Mouse (Mus musculus) NIH3T3 (cell line): ENCODE measurements around the gene Ppp4r1.
A peak's percentile ranks its signal among the peaks of the same experiment; 100 is the strongest.

ENCODE experiments used
- DNase-seq: peaks from one replicate; pipeline ENCODE4 v3.0.0-alpha.2; 2012; ENCODE audit warnings: low read depth

Ppp4r1 gene

GRCm38 (mm10) chr17:65854006-65854405 is 71.6 kb downstream of the Ppp4r1 start:
- no peak for DNase-seq

GRCm38 (mm10) chr17:65857617-65858016 is 75.2 kb downstream of the Ppp4r1 start:
- DNase-seq, result no peak

- DNase-seq, result no peak
Measured at GRCm38 (mm10) chr17:65862579-65862978, 80.2 kb downstream of the Ppp4r1 start.

GRCm38 (mm10) chr17:65863830-65864229 is 81.5 kb downstream of the Ppp4r1 start:
- no peak for DNase-seq

GRCm38 (mm10) chr17:65864742-65865141 is 82.4 kb downstream of the Ppp4r1 start:
- DNase-seq, result peak; percentile 84

GRCm38 (mm10) chr17:65865265-65865664 is 82.9 kb downstream of the Ppp4r1 start:
- no peak for DNase-seq

- DNase-seq, result no peak
Measured at GRCm38 (mm10) chr17:65866201-65866600, 83.8 kb downstream of the Ppp4r1 start.

GRCm38 (mm10) chr17:65867996-65868395 is 85.6 kb downstream of the Ppp4r1 start:
- no peak for DNase-seq

- DNase-seq, result no peak
Measured at GRCm38 (mm10) chr17:65869720-65870119, 87.3 kb downstream of the Ppp4r1 start.

GRCm38 (mm10) chr17:65870146-65870545 is 87.8 kb downstream of the Ppp4r1 start:
- peak; percentile 77 for DNase-seq

- no peak for DNase-seq
Measured at GRCm38 (mm10) chr17:65871641-65872041, 89.3 kb downstream of the Ppp4r1 start.

GRCm38 (mm10) chr17:65872051-65872450 is 89.7 kb downstream of the Ppp4r1 start:
- no peak for DNase-seq

GRCm38 (mm10) chr17:65872652-65873051 is 90.3 kb downstream of the Ppp4r1 start:
- no peak for DNase-seq

GRCm38 (mm10) chr17:65873156-65873555 is 90.8 kb downstream of the Ppp4r1 start:
- no peak for DNase-seq

GRCm38 (mm10) chr17:65873834-65874233 is 91.5 kb downstream of the Ppp4r1 start:
- no peak for DNase-seq

- no peak for DNase-seq
Measured at GRCm38 (mm10) chr17:65877026-65877425, 94.7 kb downstream of the Ppp4r1 start.

GRCm38 (mm10) chr17:65884061-65884669 is 101.8 kb downstream of the Ppp4r1 start:
- peak; percentile 64 for DNase-seq

- peak; percentile 100 for DNase-seq
Measured at GRCm38 (mm10) chr17:65884691-65885397, 102.5 kb downstream of the Ppp4r1 start.

- DNase-seq, result no peak
Measured at GRCm38 (mm10) chr17:65885398-65885696, 103.0 kb downstream of the Ppp4r1 start.

- peak; percentile 68 for DNase-seq
Measured at GRCm38 (mm10) chr17:65885697-65886529, 103.5 kb downstream of the Ppp4r1 start, which contains the start of gene Ralbp1. TSS of gene Ralbp1 (minus strand) at chr17:65885798.

GRCm38 (mm10) chr17:65886571-65886970 is 104.2 kb downstream of the Ppp4r1 start:
- DNase-seq, result peak; percentile 82

GRCm38 (mm10) chr17:65889476-65889875 is 107.1 kb downstream of the Ppp4r1 start:
- DNase-seq, result peak; percentile 57
